In the genomic region with DNA sequence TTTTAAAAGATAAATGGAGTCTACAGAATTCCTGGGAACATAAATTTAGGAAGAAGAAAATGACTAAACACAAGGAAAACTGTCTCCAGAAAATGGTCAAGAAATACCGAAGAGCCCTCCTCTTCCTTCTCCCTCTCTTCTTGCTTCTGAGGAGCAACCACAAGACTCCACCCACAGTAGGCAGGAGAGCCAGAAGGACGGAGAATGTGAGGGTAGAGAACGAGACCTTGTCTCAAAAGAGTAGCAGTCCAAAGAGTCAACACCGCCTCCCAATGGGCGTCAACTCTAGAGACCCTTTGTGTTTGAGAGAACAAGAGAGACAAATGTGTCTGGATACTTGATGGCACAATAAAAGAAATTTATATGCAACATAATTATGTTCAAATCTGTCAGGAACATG, we compare ENCODE assay signal across 18 mouse cellular contexts. TPM values are rescaled to one million over a fixed set of nuclear protein-coding genes. Genes with fewer than 3 reads are reported as not detected.
DNase-seq lines count a peak whose midpoint lies in the region; ATAC-seq lines count a peak whose summit lies in the region.
"Had no signal": no experiment of that assay in that cellular context is flagged by ENCODE, and none has a peak within 500 bp of the region (broad histone marks: within the 10 kb centered on the region; RNA-seq: fewer than 3 reads in every experiment).

No protein-coding gene starts in this region.

- DNase-seq in thymus, postnatal 0 days (ENCODE audit: low spot score): peak; percentile 18
- DNase-seq in thymus, postnatal 10 days (ENCODE audit: low spot score in 2 of 2): no peak
- peak; percentile 33 for DNase-seq in ZHBTc4 (ENCODE audit: low read depth, low spot score)
- DNase-seq in cerebellum, postnatal 14 days: no peak
- DNase-seq in kidney, postnatal 14 days: no peak
- DNase-seq: adrenal gland, adult 2 months; adrenal gland, postnatal 25 days; B cell, adult 2 months; cerebellum, adult 18-20 months; cerebellum, postnatal 25 days; gastrocnemius, postnatal 10 days; heart, postnatal 36 days; kidney, adult 18-20 months had no signal

- ATAC-seq in megakaryocyte progenitor cell, adult 5-6 weeks (replicated peaks; ENCODE audit: poor library complexity): peak; percentile 84
- ATAC-seq: CD4-positive, CD25-positive, alpha-beta regulatory T cell, adult 4 months; forebrain, embryonic 14.5 days; hindbrain, embryonic 16.5 days; inflammation-experienced regulatory T-cells, adult 6 months had no signal

RNA-seq across cellular contexts. Expression of a gene that starts 14.3 kb away (rescaled TPM):
- 72.2 and 75.3 TPM in 2 replicates for polyA plus RNA-seq in thymus, postnatal 0 days (2015; fragmentation: Nextera tagmentation; extraction: Ambion mirVana)
- total RNA-seq in megakaryocyte progenitor cell, adult 5-6 weeks (2015): 57.9 and 67.6 TPM in 2 replicates
- total RNA-seq in megakaryocyte progenitor cell, adult 5-6 weeks (2017): 42.8 and 49.3 TPM in 2 replicates

RNA-seq across cellular contexts. Expression of a gene that starts 19.2 kb away (rescaled TPM):
- polyA plus RNA-seq in thymus, postnatal 0 days (2015; fragmentation: Nextera tagmentation; extraction: Ambion mirVana): 9.8 and 14.5 TPM in 2 replicates
- 16.7 and 17.8 TPM in 2 replicates for total RNA-seq in megakaryocyte progenitor cell, adult 5-6 weeks (2015)
- total RNA-seq in megakaryocyte progenitor cell, adult 5-6 weeks (2017): 12.1 and 15.6 TPM in 2 replicates

Comparison
In these comparisons a context has a peak if more than half of its experiments do, and no peak if none do; other contexts are left out.
1. DNase-seq: peak in thymus, postnatal 0 days (single experiment) and ZHBTc4 (single experiment); none in thymus, postnatal 10 days (0 of 2), cerebellum, postnatal 14 days (0 of 2) and kidney, postnatal 14 days (single experiment).